Mouse (Mus musculus): ENCODE data around the gene Anapc13.
A peak's percentile ranks its signal among the peaks of the same experiment; 100 is the strongest.

Anapc13 gene

DNA sequence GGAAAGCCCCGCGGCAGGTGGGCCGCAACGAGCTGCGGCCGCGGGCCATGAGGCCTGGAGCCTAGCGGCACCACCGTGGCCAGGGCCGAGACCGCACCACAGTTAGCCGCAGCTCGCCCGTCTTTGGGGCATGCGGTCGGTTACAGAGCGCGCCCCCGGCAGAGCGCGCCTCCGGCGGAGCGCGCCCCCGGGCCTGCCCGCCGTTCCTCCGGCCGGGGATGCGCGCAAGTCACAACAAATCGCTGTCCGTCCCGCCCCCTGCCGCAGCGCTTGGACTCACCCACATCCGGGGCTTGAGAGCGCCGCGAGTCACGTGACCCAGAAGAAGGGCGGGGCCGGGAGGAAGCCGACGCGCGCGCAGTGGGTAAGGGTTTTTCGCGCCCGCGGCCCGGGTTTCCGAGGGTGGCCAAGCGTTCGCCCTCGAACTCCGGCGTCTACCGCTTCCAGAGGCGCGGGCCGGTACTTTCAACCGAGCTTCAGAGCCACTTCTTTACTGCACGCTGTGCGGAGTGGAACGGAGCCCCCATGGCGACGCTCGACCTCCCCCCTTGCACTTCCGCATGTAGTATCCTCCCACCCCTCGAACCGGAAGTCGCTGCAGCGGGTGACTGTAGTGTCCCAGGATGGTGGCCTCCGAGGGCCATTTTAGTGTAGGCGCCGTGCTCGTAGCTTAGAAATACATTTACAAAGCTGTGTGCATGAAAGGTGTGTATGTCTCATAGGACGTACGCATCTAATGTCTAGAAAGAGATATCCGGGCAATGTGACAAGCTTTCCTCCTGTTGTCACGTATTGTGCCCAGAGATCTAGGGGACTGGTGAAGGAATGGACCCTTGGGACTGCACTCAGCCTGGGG is at the start of gene Anapc13, which contains the start of gene Cep63:
Anapc13 (plus strand) TSS at position 314 of the 856 bp plus-strand sequence.
Cep63 (minus strand) TSS at position 552 of the 856 bp plus-strand sequence.
- DNase-seq (ENCODE audit: low spot score in 2 of 2), result peak; percentile 97 to 98

DNA sequence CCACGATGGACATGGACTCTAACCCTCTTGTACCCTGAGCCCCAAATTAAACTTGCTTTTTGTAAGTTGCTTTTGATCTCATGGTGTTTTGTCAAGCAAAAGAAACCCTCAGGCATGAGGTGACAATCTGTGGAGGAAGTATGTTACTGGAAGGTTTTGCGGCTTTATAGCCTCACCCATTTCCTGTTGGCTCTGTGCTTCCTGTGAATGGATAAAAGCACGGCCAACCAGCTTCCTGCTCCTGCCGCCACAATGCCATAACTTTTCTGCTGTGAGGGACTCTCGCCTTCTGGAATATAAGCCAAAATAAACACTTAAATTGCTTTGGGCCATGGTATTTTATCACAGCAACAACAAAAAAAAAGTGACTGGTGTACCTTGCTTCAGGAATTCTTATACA is 48.6 kb upstream of the Anapc13 start:
- peak; percentile 7 to 31 for DNase-seq (ENCODE audit: low spot score in 2 of 2)

DNA sequence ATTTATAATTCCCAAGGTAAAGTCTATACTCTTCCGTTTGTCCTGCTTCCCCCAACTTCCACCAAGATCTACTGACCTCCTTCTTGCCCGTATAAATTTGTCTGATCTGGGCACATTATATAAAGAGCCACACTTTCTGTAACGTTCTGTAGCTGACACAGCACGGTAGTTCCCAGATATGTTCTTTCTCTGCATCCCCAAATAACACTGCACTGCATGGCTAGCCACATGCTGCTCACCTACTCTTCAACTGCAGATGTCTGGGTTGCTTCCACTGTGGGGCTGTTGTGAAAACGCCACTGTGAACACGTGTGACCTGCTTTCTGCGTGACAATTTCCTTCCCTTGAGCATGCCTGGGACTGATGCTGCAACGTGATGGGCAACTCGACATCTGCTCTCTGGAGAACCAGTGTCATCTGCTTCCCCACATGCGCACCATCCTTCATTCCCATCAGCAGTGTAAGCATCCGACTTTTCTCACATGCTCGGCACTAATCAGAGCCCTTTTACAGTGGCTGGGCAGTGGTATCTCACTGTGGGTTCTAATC is 44.1 kb upstream of the Anapc13 start:
- DNase-seq (ENCODE audit: low spot score in 2 of 2), result no peak

DNA sequence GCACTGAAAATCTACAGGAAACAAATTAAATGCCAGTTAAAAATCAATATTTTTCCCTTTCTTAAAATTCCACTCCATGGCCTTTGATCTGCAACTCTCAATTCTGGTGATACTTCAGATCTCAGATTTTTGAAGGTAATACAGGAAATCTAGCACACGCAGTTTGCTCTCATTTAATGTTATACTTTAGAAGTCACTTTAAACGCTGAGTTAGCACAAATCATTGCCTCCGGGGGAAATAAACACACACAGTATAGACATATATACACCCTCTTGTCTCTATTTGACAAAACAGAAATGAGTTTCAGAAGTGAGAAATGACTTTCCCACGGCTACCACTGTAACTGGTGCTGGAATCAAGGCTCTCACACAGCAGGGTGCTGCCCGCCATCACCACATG is 38.7 kb upstream of the Anapc13 start:
- DNase-seq (ENCODE audit: low spot score in 2 of 2), result no peak

DNA sequence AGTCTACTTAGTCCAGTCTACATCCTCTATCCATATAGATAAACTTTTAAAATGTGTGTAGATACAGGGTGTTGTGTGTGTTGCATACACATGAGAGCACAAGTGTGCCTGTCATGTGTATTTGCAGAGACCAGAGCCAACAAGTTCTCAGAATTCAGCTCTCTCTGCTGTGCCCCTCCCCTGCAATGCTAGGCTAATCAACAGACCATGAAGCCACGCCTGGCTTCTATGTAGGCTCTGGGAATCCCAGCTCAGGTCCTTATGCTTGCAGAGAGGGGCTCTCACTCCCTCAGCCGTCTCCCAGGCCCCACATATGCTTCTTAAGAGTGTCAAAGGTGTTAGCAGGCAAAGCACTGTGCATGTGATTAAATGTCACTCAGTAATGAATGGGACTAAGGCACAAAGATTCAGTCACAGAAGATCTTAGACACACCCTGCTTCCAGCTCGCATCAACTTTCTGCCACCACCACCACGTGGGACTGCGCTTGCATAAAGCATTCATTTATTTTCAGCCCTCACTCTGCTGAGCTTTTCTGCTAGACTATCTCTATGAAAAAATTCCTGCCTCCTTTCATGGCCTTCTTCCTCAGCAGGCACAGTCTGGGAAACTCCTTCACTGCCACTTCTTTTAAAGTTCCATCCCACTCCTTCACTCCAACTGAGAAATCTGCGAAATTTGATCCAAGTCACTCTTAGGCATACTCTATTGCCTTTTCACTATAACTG is 31.3 kb upstream of the Anapc13 start:
- DNase-seq (ENCODE audit: low spot score in 2 of 2), result no peak

DNA sequence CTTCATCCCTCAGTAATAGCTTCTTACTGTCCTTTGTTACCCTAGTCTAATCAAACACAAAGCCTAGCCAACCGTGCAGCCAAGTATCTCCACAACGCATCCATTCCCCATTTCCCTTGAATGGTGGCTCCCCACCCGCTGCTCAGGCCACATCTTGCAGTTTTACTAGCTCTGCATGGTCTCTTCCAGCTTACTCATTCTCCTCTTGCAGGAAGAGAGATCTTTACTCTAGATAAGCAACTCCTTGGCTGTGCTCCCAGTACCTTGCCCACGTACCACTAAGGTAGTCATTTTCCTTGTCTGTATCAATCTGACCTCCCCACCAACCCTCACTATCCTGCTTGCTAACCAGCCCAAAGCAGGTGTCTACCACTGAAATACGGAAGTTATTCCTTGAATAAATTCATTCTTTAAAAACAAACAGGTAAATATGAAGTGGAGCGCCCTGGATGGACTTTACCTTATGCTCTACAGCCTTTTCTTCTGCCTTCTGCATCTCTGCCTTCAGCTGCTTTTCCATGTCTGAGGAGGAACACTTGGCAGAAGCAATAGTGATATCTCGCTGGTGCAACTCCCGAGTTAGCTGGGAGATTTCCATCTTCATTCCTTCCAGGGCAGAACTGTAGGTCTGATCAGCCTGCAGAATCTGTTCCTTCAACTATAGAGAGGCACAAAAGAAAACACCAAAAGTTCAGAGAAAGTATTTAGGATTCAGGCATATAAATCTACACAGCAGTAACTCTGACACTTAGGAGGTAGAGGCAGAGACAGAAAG is 30.2 kb upstream of the Anapc13 start:
- DNase-seq (ENCODE audit: low spot score in 2 of 2), result no peak

DNA sequence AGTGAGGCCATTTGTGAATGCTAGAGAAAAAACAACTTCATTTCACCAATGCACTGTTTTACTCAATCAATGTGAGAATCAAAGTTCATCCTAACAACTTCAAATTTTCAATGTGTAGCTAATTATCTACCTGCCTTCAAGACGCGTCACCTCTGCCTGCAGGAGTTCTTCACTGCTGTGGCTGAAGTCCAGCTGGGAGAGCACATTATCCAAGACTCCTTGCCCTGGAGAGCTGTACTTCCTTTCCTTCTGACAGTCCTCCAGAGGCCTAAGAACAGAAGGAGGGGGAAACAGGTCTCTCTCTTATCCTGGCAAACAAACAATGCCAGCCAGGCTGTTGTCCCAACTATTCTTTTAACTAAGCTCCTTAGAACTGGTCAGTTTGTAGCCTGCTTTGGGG is 24.9 kb upstream of the Anapc13 start:
- no peak for DNase-seq (ENCODE audit: low spot score in 2 of 2)

DNA sequence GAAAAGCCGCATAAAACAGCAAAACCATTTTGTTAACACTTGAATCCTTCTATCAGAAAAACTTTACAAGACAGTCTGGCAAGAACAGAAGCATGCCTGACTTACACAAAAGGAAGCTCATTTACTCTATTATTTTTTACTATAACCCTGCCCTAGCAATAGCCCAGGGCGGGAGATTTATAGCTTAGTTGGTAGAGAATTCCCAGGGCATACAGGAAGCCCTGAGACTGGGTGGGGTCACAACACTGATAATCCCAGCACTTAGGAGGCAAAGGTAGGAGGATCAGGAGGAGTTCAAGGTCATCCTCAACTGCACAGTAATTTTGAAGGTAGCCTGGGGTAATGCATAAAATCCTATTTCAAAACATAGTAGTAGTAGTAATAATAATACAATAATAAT is 24.4 kb upstream of the Anapc13 start:
- DNase-seq (ENCODE audit: low spot score in 2 of 2), result no peak

DNA sequence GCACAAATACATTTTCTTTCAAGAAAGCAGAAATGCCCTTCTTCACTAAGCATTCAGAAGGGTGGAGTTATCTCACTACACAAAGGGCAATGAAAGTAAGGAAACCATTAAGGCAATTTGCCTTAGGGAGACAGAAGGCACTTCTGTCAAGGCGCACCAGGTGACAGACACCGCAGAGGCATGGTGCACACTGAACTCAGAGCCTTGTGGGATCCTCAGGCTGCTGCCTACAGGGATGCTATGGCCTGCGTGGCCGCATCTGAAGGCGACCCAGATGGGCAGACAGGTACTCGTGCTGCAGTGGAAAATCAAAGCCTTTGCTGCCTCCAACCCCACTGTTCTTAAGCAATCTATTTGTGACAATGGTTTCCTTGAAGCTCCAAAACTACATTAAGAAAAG is 20.9 kb upstream of the Anapc13 start:
- DNase-seq (ENCODE audit: low spot score in 2 of 2), result no peak

DNA sequence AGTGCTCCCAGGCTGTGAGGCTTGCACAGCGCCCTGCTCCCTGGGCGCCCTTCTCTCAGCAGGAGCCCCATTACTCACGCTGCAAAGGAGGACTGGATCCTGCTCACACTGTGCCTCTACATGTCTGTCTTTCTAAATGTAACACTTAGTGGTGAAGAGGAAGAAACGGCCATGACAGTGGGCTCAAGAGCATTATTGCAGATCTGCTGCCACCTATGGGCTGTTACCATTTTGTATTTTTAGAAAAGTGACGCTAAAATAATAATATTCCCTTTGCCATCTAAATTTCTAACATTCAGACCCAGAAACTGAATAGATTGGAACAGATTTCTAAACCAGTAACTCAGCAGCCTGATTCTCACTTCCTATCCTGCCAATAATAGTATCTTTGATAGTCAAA is 18.6 kb upstream of the Anapc13 start:
- DNase-seq (ENCODE audit: low spot score in 2 of 2), result no peak

DNA sequence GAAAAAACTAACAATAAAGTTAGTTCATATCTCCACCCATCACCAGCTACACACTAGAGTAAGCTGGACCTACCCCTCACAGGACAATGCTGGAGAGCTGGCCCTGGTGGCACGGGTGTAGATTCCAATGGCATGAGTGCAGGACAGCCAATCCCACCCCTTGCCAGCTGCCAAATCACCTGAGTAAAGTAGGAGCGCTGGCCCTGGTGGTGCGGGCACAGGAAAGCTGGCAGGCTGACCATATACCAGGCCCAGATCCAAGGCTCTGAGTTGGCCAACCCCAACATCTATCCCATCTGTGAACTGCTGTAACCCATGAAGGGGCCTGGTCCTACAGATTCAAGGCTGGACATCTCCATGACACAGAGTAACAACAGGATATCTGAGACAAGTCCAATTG is 16.9 kb upstream of the Anapc13 start:
- DNase-seq (ENCODE audit: low spot score in 2 of 2), result no peak

DNA sequence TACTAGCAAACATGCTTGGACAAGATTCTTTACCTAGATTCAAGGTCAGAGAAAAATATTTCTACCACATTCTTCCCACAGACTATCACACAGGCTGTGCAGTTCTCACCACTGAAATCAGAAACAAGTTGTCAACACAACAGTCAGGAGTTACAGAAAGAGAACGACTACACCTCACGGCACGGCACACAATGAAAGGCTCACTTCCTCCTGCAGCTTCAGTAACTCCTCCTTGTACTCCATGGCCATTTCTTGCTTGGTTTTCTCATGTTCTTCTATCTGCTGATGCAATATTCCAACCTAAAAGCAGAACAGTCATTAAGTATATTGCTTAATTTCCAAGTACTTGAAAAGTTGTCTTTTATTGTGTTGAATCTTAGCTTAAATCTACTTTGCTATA is 11.0 kb upstream of the Anapc13 start:
- DNase-seq (ENCODE audit: low spot score in 2 of 2), result no peak

DNA sequence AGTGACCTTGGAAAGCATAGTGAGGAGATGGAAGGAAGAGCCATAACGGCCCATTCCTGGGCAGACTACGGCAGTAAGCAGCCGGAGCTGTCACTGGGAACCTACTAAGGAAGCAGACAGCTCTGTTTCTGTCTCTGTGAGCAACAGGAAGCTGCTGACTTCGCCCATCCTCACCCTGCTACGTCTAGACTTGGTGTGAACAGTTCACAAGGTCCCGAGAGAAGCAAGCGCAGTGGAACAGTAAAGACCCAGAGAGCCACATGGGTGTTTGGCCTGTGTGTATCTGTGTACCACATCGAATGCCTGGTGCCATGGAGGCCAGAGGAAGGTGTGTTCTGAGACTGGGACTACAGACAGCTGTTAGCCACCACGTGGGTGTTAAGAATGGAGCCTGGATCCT is 9.8 kb upstream of the Anapc13 start:
- peak in 1 of 2 experiments; percentile 18 for DNase-seq (ENCODE audit: low spot score in 2 of 2)

DNA sequence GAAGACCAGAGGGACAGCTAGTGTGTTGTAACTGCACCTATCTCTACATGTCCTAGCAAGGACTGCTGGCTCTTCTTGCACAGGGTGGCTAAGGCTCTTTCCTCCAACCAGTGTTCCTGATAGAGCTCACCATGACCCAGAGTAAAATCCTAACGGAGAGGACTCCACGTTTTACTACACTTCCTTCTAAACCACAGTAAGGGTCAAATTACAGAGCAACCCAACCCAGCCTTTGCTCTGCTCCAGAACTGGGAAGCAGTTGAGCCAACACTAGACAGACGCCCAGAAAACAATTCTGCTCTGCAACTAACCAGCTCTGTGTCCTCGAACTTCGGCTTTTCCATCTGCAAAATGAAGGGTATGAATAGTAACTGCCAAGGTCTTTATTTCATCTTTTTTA is 4.7 kb upstream of the Anapc13 start:
- no peak for DNase-seq (ENCODE audit: low spot score in 2 of 2)

DNA sequence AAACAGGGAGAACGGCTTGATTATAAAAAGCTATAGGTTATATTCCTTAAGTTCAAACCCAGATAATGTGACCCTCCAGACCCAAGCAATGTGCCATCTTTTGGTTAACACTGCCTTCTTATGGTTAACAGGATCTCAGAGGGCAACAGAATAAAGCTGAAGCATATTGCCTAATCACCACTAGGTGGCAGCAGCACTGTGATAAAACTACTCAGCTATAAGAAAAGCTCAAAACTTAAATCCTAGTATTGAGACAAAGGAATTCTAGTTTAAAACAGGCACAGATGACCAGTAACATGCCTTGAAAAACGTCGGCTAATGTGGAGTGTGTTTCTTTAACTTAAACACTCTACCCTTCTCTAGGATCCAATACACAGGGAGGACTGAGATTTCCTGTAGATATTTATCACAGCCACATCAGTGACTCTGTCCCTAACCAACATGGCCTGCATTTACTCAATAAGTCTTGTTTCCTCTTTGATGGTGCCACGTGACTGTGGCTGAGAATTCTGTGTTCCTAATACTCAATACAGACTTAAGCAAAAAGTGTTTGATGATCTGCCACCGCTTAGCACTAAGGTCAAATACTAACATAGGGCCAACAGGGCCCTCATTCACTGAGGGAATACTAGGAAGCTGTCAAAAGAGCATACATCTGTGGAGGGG is 3.8 kb upstream of the Anapc13 start:
- peak; percentile 52 to 63 for DNase-seq (ENCODE audit: low spot score in 2 of 2)

DNA sequence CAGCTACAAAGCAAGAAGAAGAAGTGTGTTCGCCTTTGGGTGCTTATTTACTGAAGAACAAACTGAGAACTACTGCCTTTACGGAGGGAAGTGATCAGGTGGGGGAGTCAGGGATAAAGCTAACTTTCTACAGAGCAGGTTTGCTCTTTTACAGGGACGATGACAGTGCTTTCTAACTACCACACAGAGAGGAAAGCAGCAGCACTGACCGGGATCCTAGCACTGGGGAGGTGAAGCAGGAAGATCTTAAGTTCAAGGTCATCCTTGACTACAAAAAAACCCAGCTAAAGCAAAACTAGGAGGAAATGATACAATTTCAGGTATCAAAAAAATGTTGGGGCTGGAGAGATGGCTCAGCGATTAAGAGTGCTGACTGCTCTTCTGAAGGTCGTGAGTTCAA is 3.2 kb upstream of the Anapc13 start:
- no peak for DNase-seq (ENCODE audit: low spot score in 2 of 2)

DNA sequence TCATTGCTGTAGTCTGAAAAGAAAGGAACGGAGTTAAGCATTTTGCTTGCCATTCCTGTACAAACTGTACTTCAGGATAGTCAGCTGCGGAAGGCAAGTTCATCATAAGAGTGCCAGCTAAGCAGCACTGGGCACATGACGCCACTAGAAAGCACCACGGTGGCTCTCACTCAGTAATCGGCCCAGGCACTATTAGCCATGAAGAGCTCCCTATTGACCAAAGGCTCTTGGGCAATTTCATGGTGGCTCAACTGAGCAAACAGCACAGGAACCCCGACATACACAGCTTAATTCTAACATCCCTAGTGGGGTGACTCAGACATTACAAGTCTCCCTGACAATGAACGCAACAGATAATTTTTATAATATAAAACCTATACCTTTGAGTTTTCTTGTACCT is 2.5 kb upstream of the Anapc13 start:
- no peak for DNase-seq (ENCODE audit: low spot score in 2 of 2)

DNA sequence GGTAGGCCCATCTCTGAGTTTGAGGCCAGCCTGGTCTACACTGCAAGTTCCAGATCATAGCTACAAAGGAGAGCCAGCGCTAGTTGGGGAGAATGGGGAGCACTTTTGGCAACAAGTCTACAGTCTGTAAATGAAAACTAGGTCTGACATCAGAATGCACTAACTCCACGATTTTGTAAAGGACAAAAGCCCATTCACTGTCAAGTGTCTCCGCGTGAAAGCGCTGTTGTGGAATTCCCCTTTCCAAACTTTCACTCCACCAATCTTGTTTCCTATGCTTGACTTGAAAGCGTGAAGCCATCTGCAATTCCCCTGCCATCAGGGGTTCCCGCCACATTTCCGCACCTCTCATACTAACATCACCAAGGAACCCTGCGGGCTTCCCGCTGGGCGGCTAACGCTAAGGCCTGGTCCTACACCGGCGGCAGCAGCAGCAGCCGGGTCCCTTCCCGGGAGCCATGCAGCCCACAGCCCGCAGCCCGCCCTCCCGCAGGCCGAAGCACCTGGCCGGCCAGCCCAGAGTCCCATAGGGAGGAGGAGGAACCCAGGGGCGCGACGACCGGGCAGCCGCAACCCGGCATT is 604 bp upstream of the Anapc13 start:
- DNase-seq (ENCODE audit: low spot score in 2 of 2), result peak in 1 of 2 experiments; percentile 6

DNA sequence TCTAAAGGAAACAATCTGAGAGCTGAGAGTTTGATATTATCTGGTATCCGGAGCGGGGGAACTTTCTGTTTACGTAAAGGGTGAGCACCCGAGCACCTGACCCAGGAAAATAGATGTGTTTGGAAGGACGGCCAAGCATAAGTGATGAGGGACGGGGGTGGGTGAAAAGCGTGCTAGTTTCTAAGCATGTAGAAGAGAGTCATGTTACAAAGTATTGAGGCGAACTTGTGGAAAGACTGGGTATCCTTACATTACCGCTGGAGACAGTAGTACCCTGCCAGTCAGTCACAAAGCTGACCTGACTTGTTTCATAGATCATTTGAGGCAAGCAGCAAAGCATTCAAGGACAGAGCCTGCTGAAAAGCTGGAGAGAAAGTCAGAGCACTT is 736 bp downstream of the Anapc13 start:
- DNase-seq (ENCODE audit: low spot score in 2 of 2), result no peak

DNA sequence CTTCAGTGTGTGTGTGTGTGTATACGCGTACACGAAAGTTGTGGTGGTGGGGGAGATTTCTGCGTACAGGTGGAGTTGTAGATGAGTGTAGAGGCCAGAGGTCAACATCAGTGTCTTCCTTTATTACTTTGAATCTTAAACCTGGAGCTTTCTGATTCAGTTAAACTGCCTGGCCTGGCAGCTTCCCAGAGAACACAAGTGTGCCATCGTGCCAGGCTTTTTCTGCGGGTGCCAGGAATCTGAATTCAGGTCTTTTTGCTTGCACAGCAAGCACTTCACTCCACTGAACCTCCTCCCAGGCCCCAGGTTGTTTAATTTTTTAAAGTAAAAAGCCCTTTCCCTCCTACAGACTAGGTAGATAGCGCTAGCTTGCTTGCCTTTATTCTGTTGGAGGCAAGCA is 1.3 kb downstream of the Anapc13 start:
- DNase-seq (ENCODE audit: low spot score in 2 of 2), result no peak

DNA sequence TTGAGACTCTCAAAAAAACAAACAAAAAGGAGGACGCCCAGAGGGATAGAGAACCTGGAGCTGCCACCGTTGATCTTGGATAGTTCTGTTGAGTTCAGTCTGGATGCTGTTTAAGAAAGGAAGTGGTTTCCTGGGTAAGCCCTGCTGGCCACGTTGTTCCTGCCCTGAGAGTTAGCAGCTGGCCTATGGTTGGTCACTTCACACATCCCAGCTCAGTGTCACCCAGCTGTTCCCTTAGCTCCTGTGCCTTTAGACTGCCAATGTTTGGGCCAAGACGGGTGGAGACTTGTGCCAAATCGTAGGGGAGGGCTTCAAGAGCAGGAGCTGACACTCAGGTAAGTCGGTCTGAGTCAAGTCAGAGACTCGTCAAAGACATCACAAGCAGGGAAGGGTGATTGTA is 3.0 kb downstream of the Anapc13 start:
- DNase-seq (ENCODE audit: low spot score in 2 of 2), result no peak

Measured in natural killer cell, adult 2 months (primary cell).